Mouse (Mus musculus): ENCODE measurements around the gene Eif3g. TPM values are rescaled to one million over a fixed set of nuclear protein-coding genes. Genes with fewer than 3 reads are reported as not detected.

Eif3g gene
- polyA plus RNA-seq, 1 experiment from 2014 or later, result 293 TPM

DNA sequence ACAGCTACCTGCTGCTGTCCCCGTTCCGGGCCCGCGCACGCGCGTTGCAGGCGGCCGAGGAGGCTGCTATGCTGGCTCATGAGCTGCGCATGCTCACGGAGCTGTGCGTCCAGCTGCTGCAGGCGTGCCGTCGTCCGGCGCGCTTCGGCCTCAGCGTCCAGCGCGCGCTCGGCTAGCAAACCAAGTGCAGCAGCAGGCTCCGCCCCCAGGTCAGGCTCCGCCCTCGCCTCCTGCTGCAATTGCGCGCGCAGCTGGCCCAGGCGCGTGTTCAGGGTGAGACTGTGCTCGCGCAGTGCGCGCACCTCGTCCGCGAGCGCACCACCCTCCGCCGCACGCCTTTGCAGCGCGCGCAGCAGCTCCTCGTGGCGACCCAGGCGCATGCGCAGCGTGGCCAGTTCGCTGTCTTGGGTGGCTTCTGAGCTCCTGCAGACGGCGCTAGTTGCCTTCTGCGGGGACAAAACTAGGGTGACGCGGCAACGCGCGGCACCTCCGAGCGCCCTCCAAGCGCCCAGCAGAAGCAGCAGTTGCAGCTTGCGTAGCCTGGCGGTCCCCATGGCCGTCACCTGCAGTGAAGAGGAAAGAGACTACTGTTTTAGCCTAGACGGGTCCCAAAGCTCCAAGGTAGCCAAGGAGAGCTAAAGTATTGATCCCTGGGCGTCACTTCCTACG is 20.2 kb downstream of the Eif3g start:
- WGBS, result under 1% methylated on average over 69 of the region's 69 CpGs
- peak; percentile 95 for ATAC-seq (ENCODE audit: insufficient read depth, low FRiP score)
- Histone ChIP-seq H3K36me3 (ENCODE audit: control insufficient read depth, insufficient read depth, low read length) (no peaks in the 10 kb centered on the region), H3K4me3 (replicated peaks; ENCODE audit: low read length) (peak overlapping the region; percentile 52), H3K9ac (ENCODE audit: low read length) (peak overlapping the region; percentile 87), H3K4me1 (ENCODE audit: control insufficient read depth, insufficient read depth, low read length) (peaks cover 4% of the 10 kb centered on the region), H3K4me2 (ENCODE audit: low read depth, low read length) (peak overlapping the region; percentile 80), H3K9me3 (replicated peaks; ENCODE audit: control insufficient read depth, low read length) (no peaks in the 10 kb centered on the region), H3K27me3 (ENCODE audit: control insufficient read depth, insufficient read depth, low read length) (no peaks in the 10 kb centered on the region), H3K27ac (ENCODE audit: low read length) (peak overlapping the region; percentile 95)

DNA sequence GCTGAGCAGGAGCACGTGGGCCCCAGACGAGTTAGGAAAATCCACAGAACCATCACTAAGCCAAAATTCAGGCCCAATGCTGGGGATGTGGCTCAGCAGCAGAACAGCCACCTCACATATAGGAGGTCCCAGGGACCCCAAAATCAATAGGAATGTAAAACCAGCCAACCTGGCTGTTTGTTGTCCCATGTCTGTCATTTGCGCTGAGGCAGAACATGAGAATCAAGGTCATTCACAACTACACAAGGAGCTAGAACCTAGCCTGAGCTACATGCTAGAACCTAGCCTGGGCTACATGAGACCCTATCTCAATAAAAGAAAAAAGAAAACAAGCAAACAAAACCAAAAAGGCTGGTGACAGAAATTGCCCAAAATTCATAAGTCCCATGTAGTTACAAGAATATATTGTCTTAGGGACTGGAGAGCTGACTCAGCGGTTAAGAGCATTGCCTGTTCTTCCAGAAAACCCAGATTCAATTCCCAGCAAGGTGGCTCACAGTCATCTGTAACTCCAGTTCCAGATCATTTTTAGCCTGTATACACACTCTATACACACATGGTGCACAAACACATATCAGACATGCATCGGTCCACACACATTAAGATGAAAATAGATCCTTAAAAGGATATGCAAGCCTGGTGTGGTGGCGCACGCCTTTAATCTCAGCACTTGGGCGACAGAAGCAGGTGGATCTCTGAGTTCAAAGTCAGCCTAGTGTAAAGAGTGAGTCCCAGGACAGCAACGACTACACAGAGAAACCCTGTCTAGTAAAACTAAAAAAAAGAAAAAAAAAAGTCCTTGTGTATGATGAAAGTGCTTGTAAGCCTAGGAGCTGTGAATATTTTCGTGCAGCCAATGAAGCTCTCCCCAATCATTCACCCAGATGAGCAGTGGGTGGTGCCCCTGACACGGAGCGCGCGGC is 21.0 kb downstream of the Eif3g start:
- 35% methylated on average over 14 of the region's 14 CpGs for WGBS
- H3K4me2 ChIP-seq (ENCODE audit: low read depth, low read length), result peak overlapping the region; percentile 58
- peak overlapping the region; percentile 64 for H3K9ac ChIP-seq (ENCODE audit: low read length)
- no peaks in the 10 kb centered on the region for H3K36me3 ChIP-seq (ENCODE audit: control insufficient read depth, insufficient read depth, low read length)
- no peak for ATAC-seq (ENCODE audit: insufficient read depth, low FRiP score)
- H3K27me3 ChIP-seq (ENCODE audit: control insufficient read depth, insufficient read depth, low read length), result no peaks in the 10 kb centered on the region
- peak overlapping the region; percentile 5; the same call in 1 of the 2 replicates for H3K27ac ChIP-seq (ENCODE audit: low read length)
- H3K4me3 ChIP-seq (replicated peaks; ENCODE audit: low read length), result peak overlapping the region; percentile 52
- peaks cover 4% of the 10 kb centered on the region for H3K4me1 ChIP-seq (ENCODE audit: control insufficient read depth, insufficient read depth, low read length)
- no peaks in the 10 kb centered on the region for H3K9me3 ChIP-seq (replicated peaks; ENCODE audit: control insufficient read depth, low read length)

DNA sequence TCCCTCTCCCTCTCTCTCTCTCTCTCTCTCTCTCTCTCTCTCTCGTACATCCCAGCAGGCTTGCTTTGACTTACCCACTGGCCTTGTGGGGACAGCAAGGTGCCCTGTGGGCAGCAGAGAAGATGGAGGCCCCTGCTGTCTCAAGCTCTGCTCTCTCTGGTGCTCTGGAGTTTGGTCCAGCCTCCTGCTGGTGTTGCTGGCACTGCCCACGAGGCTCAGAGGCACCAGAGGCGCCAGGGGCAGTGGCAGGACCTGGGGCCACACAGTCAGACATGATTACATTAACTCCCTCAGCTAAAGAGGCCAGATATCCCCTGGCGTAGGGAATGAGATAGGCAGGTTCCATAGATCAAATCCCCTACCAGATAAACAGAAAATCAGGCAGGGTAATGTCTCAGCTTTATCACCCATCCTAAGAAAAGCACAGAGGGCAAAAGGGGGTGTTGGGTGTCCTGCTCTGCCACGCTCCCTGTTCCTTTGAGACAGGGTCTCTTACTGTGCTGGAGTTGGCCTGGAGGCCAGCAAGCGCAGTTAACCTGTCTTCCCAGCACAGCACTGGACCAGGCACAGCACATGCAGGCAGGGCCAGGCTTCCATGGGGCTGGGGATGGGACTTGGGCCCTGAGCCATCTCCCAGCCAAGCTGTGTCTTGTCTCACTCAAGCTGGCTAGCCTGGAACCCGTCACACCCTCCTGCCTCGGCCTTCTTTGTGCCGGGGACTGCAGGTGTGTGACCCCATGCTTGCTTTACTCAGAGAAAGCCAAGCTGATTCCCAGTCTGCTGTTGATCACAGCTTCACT is 21.9 kb downstream of the Eif3g start:
- H3K9me3 ChIP-seq (replicated peaks; ENCODE audit: control insufficient read depth, low read length), result no peaks in the 10 kb centered on the region
- no peak overlapping the region for H3K4me3 ChIP-seq (replicated peaks; ENCODE audit: low read length)
- no peaks in the 10 kb centered on the region for H3K36me3 ChIP-seq (ENCODE audit: control insufficient read depth, insufficient read depth, low read length)
- no peaks in the 10 kb centered on the region for H3K27me3 ChIP-seq (ENCODE audit: control insufficient read depth, insufficient read depth, low read length)
- peaks cover 4% of the 10 kb centered on the region for H3K4me1 ChIP-seq (ENCODE audit: control insufficient read depth, insufficient read depth, low read length)
- no peak for ATAC-seq (ENCODE audit: insufficient read depth, low FRiP score)
- no peak overlapping the region for H3K4me2 ChIP-seq (ENCODE audit: low read depth, low read length)
- H3K9ac ChIP-seq (ENCODE audit: low read length), result no peak overlapping the region
- WGBS, result 66% methylated on average over 8 of the region's 9 CpGs
- H3K27ac ChIP-seq (ENCODE audit: low read length), result no peak overlapping the region

DNA sequence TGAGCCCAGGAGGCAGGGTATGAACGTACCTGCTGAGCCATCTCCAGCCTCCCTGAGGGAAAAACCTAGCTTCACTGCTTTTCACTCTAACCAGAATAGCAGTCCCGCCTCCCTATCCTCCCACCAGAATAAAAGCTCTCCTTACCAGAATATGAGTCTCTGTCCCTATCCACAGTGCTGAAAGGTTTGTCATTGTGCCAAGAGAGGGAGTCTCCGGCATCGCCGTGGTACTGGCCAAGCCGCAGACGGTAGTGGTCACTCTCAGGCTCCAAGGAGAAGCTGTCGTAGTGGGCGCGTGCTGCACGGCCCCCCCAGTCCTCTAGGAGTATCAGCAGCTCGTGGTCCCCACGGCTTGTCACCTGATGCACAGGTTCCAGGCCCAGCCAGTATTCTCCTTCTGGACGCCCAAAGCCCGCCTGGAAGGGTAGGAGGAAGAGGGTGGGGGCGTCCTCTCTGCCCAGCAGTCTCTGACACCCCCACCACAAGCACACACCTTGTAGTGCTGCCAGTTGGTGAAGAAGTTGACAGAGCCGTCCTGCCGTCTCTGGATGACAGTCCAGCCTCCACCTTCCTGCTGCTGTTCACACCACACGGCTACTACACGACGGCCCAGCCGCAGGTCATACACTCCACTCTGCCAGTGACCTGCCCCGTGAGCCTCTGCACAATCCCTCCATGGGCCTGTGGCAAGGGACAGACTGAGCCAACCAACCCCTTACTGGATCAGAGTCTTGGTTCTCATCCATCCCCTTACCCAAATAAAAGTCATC is 23.2 kb downstream of the Eif3g start:
- Histone ChIP-seq H3K27me3 (ENCODE audit: control insufficient read depth, insufficient read depth, low read length) (no peaks in the 10 kb centered on the region), H3K9me3 (replicated peaks; ENCODE audit: control insufficient read depth, low read length) (no peaks in the 10 kb centered on the region), H3K4me1 (ENCODE audit: control insufficient read depth, insufficient read depth, low read length) (peaks cover 4% of the 10 kb centered on the region), H3K36me3 (ENCODE audit: control insufficient read depth, insufficient read depth, low read length) (no peaks in the 10 kb centered on the region), H3K9ac (ENCODE audit: low read length) (no peak overlapping the region), H3K4me2 (ENCODE audit: low read depth, low read length) (no peak overlapping the region), H3K27ac (ENCODE audit: low read length) (no peak overlapping the region), H3K4me3 (replicated peaks; ENCODE audit: low read length) (no peak overlapping the region)
- no peak for ATAC-seq (ENCODE audit: insufficient read depth, low FRiP score)
- WGBS, result 60% methylated on average over 23 of the region's 23 CpGs

DNA sequence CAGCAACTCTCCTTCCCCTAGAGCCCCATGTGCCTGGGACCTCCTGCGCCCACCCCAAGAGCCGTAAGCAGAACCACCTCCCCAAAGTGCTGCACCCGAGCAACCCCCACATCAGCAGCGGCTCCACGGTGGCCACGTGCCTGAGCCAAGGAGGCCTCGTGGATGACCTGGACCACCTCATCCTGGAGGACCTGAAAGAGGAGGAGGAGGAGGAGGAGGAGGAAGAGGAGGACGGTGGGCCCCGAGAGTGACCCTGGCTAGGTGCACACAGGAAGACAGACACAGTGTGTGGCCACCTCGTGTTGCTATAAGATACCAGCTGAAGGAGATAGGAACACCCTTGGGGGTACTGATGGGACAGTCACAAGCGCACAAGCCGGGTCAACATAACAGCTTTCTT is 24.9 kb downstream of the Eif3g start:
- no peak overlapping the region for H3K9ac ChIP-seq (ENCODE audit: low read length)
- no peaks in the 10 kb centered on the region for H3K36me3 ChIP-seq (ENCODE audit: control insufficient read depth, insufficient read depth, low read length)
- WGBS, result 85% methylated on average over 12 of the region's 12 CpGs
- H3K9me3 ChIP-seq (replicated peaks; ENCODE audit: control insufficient read depth, low read length), result no peaks in the 10 kb centered on the region
- ATAC-seq (ENCODE audit: insufficient read depth, low FRiP score), result no peak
- no peak overlapping the region for H3K27ac ChIP-seq (ENCODE audit: low read length)
- peaks cover under 1% of the 10 kb centered on the region; the same call in 1 of the 2 replicates for H3K27me3 ChIP-seq (ENCODE audit: control insufficient read depth, insufficient read depth, low read length)
- no peak overlapping the region for H3K4me2 ChIP-seq (ENCODE audit: low read depth, low read length)
- no peak overlapping the region for H3K4me3 ChIP-seq (replicated peaks; ENCODE audit: low read length)
- peaks cover 4% of the 10 kb centered on the region for H3K4me1 ChIP-seq (ENCODE audit: control insufficient read depth, insufficient read depth, low read length)

DNA sequence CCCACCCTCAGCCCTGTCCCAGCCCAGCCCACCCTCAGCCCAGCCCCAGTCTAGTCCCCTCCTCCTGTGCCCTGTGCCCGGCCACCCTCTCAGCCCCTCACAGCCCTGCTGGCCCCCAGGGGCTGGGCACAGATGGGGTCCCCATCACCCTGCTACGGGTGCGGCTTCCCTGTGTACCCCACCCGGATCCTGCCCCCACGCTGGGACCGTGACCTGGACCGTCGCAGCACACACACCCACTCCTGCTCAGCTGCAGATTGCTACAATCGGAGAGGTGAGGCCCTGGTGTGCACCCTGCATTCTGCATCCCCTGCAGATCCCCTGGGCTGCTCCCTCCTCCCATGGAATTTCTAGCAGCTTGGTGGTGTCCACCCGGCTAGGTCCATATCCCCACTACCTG is 25.4 kb downstream of the Eif3g start:
- ATAC-seq (ENCODE audit: insufficient read depth, low FRiP score), result no peak
- Histone ChIP-seq H3K4me1 (ENCODE audit: control insufficient read depth, insufficient read depth, low read length) (peaks cover 4% of the 10 kb centered on the region), H3K36me3 (ENCODE audit: control insufficient read depth, insufficient read depth, low read length) (no peaks in the 10 kb centered on the region), H3K27me3 (ENCODE audit: control insufficient read depth, insufficient read depth, low read length) (peaks cover 6% of the 10 kb centered on the region; the same call in 1 of the 2 replicates), H3K9me3 (replicated peaks; ENCODE audit: control insufficient read depth, low read length) (no peaks in the 10 kb centered on the region), H3K4me2 (ENCODE audit: low read depth, low read length) (no peak overlapping the region), H3K4me3 (replicated peaks; ENCODE audit: low read length) (no peak overlapping the region), H3K27ac (ENCODE audit: low read length) (no peak overlapping the region), H3K9ac (ENCODE audit: low read length) (no peak overlapping the region)
- 83% methylated on average over 10 of the region's 10 CpGs for WGBS

DNA sequence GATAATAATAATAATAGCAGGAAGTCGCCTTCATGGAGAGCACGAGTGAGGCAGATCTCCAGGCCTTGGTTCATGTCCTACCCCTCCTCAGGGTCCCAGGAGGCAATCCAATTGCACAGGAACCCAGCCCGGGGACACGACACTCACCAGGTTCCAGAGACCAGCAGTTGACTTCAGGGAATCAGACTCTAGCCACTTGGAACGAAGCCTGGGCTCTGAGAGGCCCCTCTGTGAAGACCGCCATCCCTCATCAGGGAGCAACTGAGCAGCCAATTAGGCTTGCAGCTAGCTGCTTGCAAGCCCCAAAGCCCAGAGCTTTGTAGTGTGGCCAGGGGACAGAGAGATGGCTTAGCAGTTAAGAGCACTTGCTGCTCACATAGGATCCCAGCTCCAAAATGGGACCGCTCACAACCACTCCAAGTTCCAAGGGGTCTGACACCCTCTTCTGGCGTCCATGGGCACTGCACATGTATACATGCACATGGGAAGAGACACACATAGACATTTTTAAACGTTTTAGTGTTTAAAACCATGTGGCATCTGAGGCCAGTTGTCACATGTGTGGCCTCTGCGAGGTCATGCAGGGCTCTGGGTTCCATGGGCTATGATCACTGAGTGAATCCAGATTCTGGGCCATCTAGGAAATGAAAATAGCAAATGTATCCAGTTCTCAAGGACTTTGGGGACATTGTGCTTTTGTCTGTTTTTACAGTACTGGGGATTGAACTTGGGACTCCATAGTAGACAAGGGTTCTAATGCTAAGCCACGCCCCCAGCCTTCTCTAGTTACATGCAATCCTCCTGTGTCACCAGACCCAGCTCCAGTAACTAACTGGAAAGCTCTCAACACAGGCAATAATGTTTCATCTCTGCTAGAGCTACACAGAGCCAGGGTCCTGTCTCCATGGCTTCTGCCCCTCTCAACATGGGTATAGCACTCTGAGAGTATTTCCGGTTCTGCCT is 27.9 kb downstream of the Eif3g start:
- H3K27ac ChIP-seq (ENCODE audit: low read length), result no peak overlapping the region

More for the DNA sequence above, 27.9 kb downstream of the Eif3g start:
- Histone ChIP-seq H3K36me3 (ENCODE audit: control insufficient read depth, insufficient read depth, low read length) (no peaks in the 10 kb centered on the region), H3K4me2 (ENCODE audit: low read depth, low read length) (no peak overlapping the region), H3K4me1 (ENCODE audit: control insufficient read depth, insufficient read depth, low read length) (no peaks in the 10 kb centered on the region; the same call in 1 of the 2 replicates), H3K27me3 (ENCODE audit: control insufficient read depth, insufficient read depth, low read length) (peaks cover 10% of the 10 kb centered on the region; the same call in 1 of the 2 replicates), H3K9ac (ENCODE audit: low read length) (no peak overlapping the region), H3K4me3 (replicated peaks; ENCODE audit: low read length) (no peak overlapping the region), H3K9me3 (replicated peaks; ENCODE audit: control insufficient read depth, low read length) (no peaks in the 10 kb centered on the region)
- ATAC-seq (ENCODE audit: insufficient read depth, low FRiP score), result no peak
- 72% methylated on average over 12 of the region's 12 CpGs for WGBS

Measured in stomach, embryonic 16.5 days (tissue).